In the genomic region with DNA sequence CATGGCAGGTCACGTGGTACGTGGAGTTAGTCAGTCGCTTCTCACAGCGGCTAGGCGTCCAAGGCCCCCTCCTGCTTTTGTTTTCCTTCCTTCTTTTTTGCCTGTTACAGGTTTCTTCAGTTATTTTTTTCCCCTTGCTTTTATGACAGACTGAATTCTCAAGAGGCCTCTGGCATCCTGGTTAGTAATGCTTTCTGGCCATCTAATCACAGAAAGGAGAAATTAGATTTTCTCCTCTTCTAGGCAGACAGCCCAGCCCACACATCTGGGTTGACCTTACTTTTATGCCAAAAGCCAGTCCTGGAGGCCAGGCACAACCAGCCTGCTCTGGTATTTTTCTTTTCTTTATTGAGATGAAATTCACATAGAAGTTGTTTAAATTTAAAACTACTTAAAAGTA, we compare ENCODE assay signal across 20 mouse cellular contexts.
DNase-seq lines count a peak whose midpoint lies in the region; ATAC-seq and TF ChIP-seq lines count a peak whose summit lies in the region.
"Had no signal": no experiment of that assay in that cellular context is flagged by ENCODE, and none has a peak within 500 bp of the region (broad histone marks: within the 10 kb centered on the region; RNA-seq: fewer than 3 reads in every experiment).

No protein-coding gene starts in this region.

- no peaks in the 10 kb centered on the region for H3K9me3 ChIP-seq in stomach, postnatal 0 days (ENCODE audit: control insufficient read depth, low read length)
- H3K9me3 ChIP-seq: forebrain, embryonic 12.5 days; hindbrain, embryonic 12.5 days had no signal

- peak overlapping the region; percentile 29; the same call in 1 of the 2 replicates for H3K27ac ChIP-seq in brown adipose tissue, adult 24 weeks (replicated peaks; ENCODE audit: low read depth, low read length)
- H3K27ac ChIP-seq in stomach, postnatal 0 days (replicated peaks) = no peak overlapping the region
- H3K27ac ChIP-seq: forebrain, embryonic 12.5 days; heart, embryonic 13.5 days; hindbrain, embryonic 12.5 days had no signal

- no peak overlapping the region for H3ac ChIP-seq in myocyte (ENCODE audit: control insufficient read depth, insufficient read length)

- H3K36me3 ChIP-seq in myocyte (ENCODE audit: control insufficient read depth, insufficient read depth) = no peaks in the 10 kb centered on the region
- H3K36me3 ChIP-seq in stomach, postnatal 0 days (ENCODE audit: control insufficient read depth, insufficient read depth, low read length) = no peaks in the 10 kb centered on the region
- H3K36me3 ChIP-seq: heart, embryonic 13.5 days had no signal

- 89% methylated on average over 5 of the region's 5 CpGs for WGBS in stomach, postnatal 0 days

- peak; percentile 53 for DNase-seq in adrenal gland, postnatal 14 days
- no peak for DNase-seq in adrenal gland, adult 18-20 months (ENCODE audit: low spot score in 2 of 2)
- peak; percentile 13 for DNase-seq in gastrocnemius, postnatal 25 days
- DNase-seq in gastrocnemius, adult 18-20 months (ENCODE audit: low spot score) = no peak
- no peak for DNase-seq in cerebellum, postnatal 10 days
- no peak for DNase-seq in stomach, postnatal 0 days (ENCODE audit: low spot score)
- DNase-seq: cerebellum, adult 18-20 months; cerebellum, adult 9-11 months; heart, postnatal 36 days; kidney, adult 8-10 months had no signal

- TF ChIP-seq POLR2A in myocyte (IDR thresholded peaks at IDR 0.05; ENCODE audit: insufficient read length, low read depth) = no peak

- H3K79me2 ChIP-seq in myocyte (ENCODE audit: control insufficient read depth, insufficient read depth) = no peaks in the 10 kb centered on the region

- TF ChIP-seq EP300 in stomach, postnatal 0 days (optimal IDR thresholded peaks at IDR 0.05) = no peak

- no peak overlapping the region for H3K4me3 ChIP-seq in brown adipose tissue, adult 24 weeks (ENCODE audit: insufficient read depth, low read depth, low read length)
- H3K4me3 ChIP-seq in myocyte = no peak overlapping the region
- H3K4me3 ChIP-seq in stomach, postnatal 0 days (ENCODE audit: low read depth, low read length) = no peak overlapping the region
- H3K4me3 ChIP-seq: forebrain, embryonic 12.5 days; heart, embryonic 13.5 days; hindbrain, embryonic 12.5 days had no signal

- H3K4me2 ChIP-seq in myocyte (ENCODE audit: low read depth) = no peak overlapping the region
- H3K4me2 ChIP-seq in stomach, postnatal 0 days (replicated peaks; ENCODE audit: low read depth) = no peak overlapping the region
- H3K4me2 ChIP-seq: forebrain, embryonic 12.5 days; heart, embryonic 13.5 days; hindbrain, embryonic 12.5 days had no signal

- no peak for TF ChIP-seq CTCF in stomach, postnatal 0 days (IDR thresholded peaks at IDR 0.05; ENCODE audit: low read depth)

- H3K4me1 ChIP-seq in brown adipose tissue, adult 24 weeks (ENCODE audit: control insufficient read depth, insufficient read depth, insufficient read length, low read length) = peaks cover 6% of the 10 kb centered on the region; the same call in 1 of the 2 replicates
- H3K4me1 ChIP-seq in stomach, postnatal 0 days (replicated peaks; ENCODE audit: control insufficient read depth, insufficient read depth) = no peaks in the 10 kb centered on the region

- no peaks in the 10 kb centered on the region for H3K27me3 ChIP-seq in myocyte (ENCODE audit: control insufficient read depth, insufficient read depth, insufficient read length)
- no peaks in the 10 kb centered on the region for H3K27me3 ChIP-seq in stomach, postnatal 0 days (ENCODE audit: control insufficient read depth, insufficient read depth, low read length)
- H3K27me3 ChIP-seq: CH12.LX; forebrain, embryonic 12.5 days; heart, embryonic 13.5 days; hindbrain, embryonic 12.5 days had no signal

- no peak overlapping the region for H3K9ac ChIP-seq in stomach, postnatal 0 days (ENCODE audit: low read length)
- H3K9ac ChIP-seq: forebrain, embryonic 12.5 days; heart, embryonic 13.5 days; hindbrain, embryonic 12.5 days had no signal

- no peak for ATAC-seq in stomach, postnatal 0 days (ENCODE audit: low FRiP score, low TSS enrichment)
- ATAC-seq: forebrain, embryonic 16.5 days; hindbrain, embryonic 16.5 days; inflammation-experienced regulatory T-cells, adult 6 months; intestine, postnatal 0 days had no signal

TF ChIP-seq in myocyte, 11 proteins besides CTCF, POLR2A, EP300 and RAD21:
- no peak for TF ChIP-seq MAX (IDR thresholded peaks at IDR 0.05; ENCODE audit: low read depth)
- TF ChIP-seq SRF (IDR thresholded peaks at IDR 0.05; ENCODE audit: control insufficient read depth, insufficient read length, low read depth) = no peak
- peak; percentile 4 for TF ChIP-seq USF1 (IDR thresholded peaks at IDR 0.05; ENCODE audit: low read depth)
- TF ChIP-seq TCF12 (IDR thresholded peaks at IDR 0.05; ENCODE audit: insufficient read depth, poor library complexity, severe bottlenecking) = no peak
- TF ChIP-seq E2F4 (IDR thresholded peaks at IDR 0.05; ENCODE audit: insufficient read depth) = no peak
- TF ChIP-seq POLR2AphosphoS2 (IDR thresholded peaks at IDR 0.05; ENCODE audit: insufficient read length, low read depth) = no peak
- no peak for TF ChIP-seq REST (IDR thresholded peaks at IDR 0.05; ENCODE audit: insufficient read depth, insufficient read length)
- no peak for TF ChIP-seq MYOD1 (IDR thresholded peaks at IDR 0.05; ENCODE audit: control insufficient read depth in 1 of 3, insufficient read length in 2 of 3, low read depth in 2 of 3)

Comparison
In these comparisons a context has a peak if more than half of its experiments do, and no peak if none do; other contexts are left out.
1. DNase-seq: peak in adrenal gland, postnatal 14 days (single experiment) and gastrocnemius, postnatal 25 days (single experiment); none in adrenal gland, adult 18-20 months (0 of 2), gastrocnemius, adult 18-20 months (single experiment), cerebellum, postnatal 10 days (0 of 2) and stomach, postnatal 0 days (single experiment).